Mouse (Mus musculus): ENCODE results near the gene Dkk2.

DNA sequence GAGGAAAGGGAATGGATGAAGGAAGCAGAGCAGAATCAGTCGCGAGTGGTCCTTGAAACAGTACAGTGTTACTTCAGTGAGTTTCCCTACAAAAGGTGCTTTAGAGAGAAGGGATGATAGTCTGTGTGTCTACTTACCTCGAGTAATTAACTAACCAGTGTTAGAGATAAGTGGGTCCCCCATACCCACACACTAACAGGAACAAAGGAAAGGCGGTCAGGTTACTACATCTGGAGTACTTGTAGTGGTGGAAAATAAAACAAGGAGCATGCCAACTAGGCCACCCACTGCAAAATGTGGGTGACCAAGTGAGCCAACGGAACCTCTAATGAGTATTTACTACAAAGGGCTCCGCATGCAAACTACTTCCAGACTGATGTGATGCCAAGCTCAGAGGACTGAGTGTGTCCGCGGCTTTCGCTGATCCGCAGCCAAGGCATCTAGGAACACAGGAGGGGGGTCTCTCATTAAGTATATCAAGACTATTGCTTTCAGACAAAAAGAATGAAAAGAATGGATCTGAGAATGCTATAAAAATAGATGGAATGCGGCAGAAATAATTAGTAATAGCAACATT, 52.8 kb downstream of the Dkk2 start:
- no peak for TF ChIP-seq CTCF (IDR thresholded peaks at IDR 0.05; ENCODE audit: low read depth)
- no peak for TF ChIP-seq EP300 (IDR thresholded peaks at IDR 0.05; ENCODE audit: low read depth)

Data from liver, embryonic 14.5 days (tissue).